ENCODE assay signal across 16 mouse cellular contexts in the genomic region with DNA sequence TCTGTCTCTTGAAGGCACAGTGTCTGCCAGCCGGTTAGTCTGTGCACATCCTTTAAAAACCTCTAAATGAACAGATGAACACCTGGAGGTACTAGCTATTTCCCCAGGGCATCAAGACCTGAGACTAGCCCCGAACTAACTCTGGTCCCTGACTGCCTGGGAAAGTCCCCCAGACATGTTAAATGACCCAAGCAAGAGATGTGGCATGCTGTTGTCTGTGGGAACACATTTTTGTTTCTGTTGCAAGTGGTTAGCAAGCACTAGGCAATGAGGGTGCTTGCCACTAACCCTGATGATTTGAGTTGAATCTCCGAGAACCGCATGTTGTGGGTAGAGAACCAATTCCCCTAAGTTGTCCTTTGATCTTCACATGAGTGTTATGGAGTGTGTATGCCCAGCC.
"Had no signal": no experiment of that assay in that cellular context is flagged by ENCODE, and none has a peak within 500 bp of the region (broad histone marks: within the 10 kb centered on the region; RNA-seq: fewer than 3 reads in every experiment).

No protein-coding gene starts in this region.

- H3K36me3 ChIP-seq: liver, embryonic 15.5 days; lung, embryonic 15.5 days; midbrain, embryonic 13.5 days; midbrain, embryonic 15.5 days; neural tube, embryonic 12.5 days had no signal

- H3K9me3 ChIP-seq: liver, embryonic 15.5 days; lung, embryonic 15.5 days; megakaryocyte, embryonic 14.5 days; midbrain, embryonic 13.5 days; midbrain, embryonic 15.5 days; neural tube, embryonic 12.5 days had no signal

- H3K4me3 ChIP-seq: liver, embryonic 15.5 days; lung, embryonic 15.5 days; megakaryocyte, embryonic 14.5 days; midbrain, embryonic 13.5 days; midbrain, embryonic 15.5 days; neural tube, embryonic 12.5 days had no signal

- H3K4me2 ChIP-seq: liver, embryonic 15.5 days; lung, embryonic 15.5 days; midbrain, embryonic 11.5 days; midbrain, embryonic 13.5 days; midbrain, embryonic 15.5 days; neural tube, embryonic 12.5 days had no signal

- H3K27ac ChIP-seq: liver, embryonic 15.5 days; lung, embryonic 15.5 days; macrophage; midbrain, embryonic 13.5 days; midbrain, embryonic 15.5 days; neural tube, embryonic 12.5 days had no signal

- DNase-seq: liver, postnatal 0 days; lung, adult 2 months; lung, postnatal 14 days; lung, postnatal 36 days; right cerebral cortex, postnatal 14 days; thymus, adult 18-20 months; thymus, postnatal 14 days; thymus, postnatal 36 days had no signal

- H3K9ac ChIP-seq: liver, embryonic 15.5 days; liver, postnatal 0 days; lung, embryonic 15.5 days; midbrain, embryonic 13.5 days; midbrain, embryonic 15.5 days; neural tube, embryonic 12.5 days had no signal

- H3K27me3 ChIP-seq: lung, embryonic 15.5 days; megakaryocyte, embryonic 14.5 days; midbrain, embryonic 13.5 days; midbrain, embryonic 15.5 days; neural tube, embryonic 12.5 days had no signal
